10 mouse cellular contexts compared by ENCODE assay signal in genomic region chr16:29996139-29997069, GRCm38 (mm10).
DNase-seq lines count a peak whose midpoint lies in the region; ATAC-seq and TF ChIP-seq lines count a peak whose summit lies in the region.
"Had no signal": no experiment of that assay in that cellular context is flagged by ENCODE, and none has a peak within 500 bp of the region (broad histone marks: within the 10 kb centered on the region; RNA-seq: fewer than 3 reads in every experiment).

No protein-coding gene starts in this region.

- H3K36me3 ChIP-seq in hindbrain, embryonic 16.5 days (ENCODE audit: control insufficient read depth, insufficient read depth, low read length) = no peaks in the 10 kb centered on the region
- H3K36me3 ChIP-seq in hindbrain, postnatal 0 days (ENCODE audit: insufficient read depth, low read length) = no peaks in the 10 kb centered on the region
- H3K36me3 ChIP-seq in embryonic facial prominence, embryonic 11.5 days (replicated peaks; ENCODE audit: control insufficient read depth, insufficient read depth, low read depth, low read length) = no peaks in the 10 kb centered on the region
- H3K36me3 ChIP-seq in stomach, embryonic 14.5 days (ENCODE audit: control insufficient read depth, insufficient read depth, low read length) = no peaks in the 10 kb centered on the region
- H3K36me3 ChIP-seq: neural tube, embryonic 13.5 days had no signal

- TF ChIP-seq CTCF in hindbrain, postnatal 0 days (IDR thresholded peaks at IDR 0.05; ENCODE audit: low read depth) = no peak

- H3K9me3 ChIP-seq in hindbrain, embryonic 16.5 days (ENCODE audit: control insufficient read depth, low read length) = no peaks in the 10 kb centered on the region
- no peaks in the 10 kb centered on the region for H3K9me3 ChIP-seq in hindbrain, postnatal 0 days (ENCODE audit: low read length)
- H3K9me3 ChIP-seq in embryonic facial prominence, embryonic 11.5 days (replicated peaks; ENCODE audit: control insufficient read depth, low read length) = no peaks in the 10 kb centered on the region
- H3K9me3 ChIP-seq in stomach, embryonic 14.5 days (ENCODE audit: control insufficient read depth, low read depth, low read length) = no peaks in the 10 kb centered on the region; the same call in 1 of the 2 replicates
- H3K9me3 ChIP-seq: neural tube, embryonic 13.5 days had no signal

- no peak overlapping the region for H3K9ac ChIP-seq in hindbrain, embryonic 16.5 days (ENCODE audit: low read depth, low read length)
- no peak overlapping the region for H3K9ac ChIP-seq in hindbrain, postnatal 0 days (replicated peaks; ENCODE audit: low read length)
- no peak overlapping the region for H3K9ac ChIP-seq in embryonic facial prominence, embryonic 11.5 days (replicated peaks; ENCODE audit: low read length)
- no peak overlapping the region for H3K9ac ChIP-seq in stomach, embryonic 14.5 days (replicated peaks; ENCODE audit: low read depth, low read length)
- H3K9ac ChIP-seq: neural tube, embryonic 13.5 days had no signal

- H3K27ac ChIP-seq in hindbrain, embryonic 16.5 days (ENCODE audit: low read depth, low read length) = no peak overlapping the region
- H3K27ac ChIP-seq in hindbrain, postnatal 0 days = no peak overlapping the region
- peak overlapping the region; percentile 39 for H3K27ac ChIP-seq in embryonic facial prominence, embryonic 11.5 days (replicated peaks; ENCODE audit: low read depth, low read length)
- H3K27ac ChIP-seq in stomach, embryonic 14.5 days (ENCODE audit: low read length) = no peak overlapping the region
- H3K27ac ChIP-seq: neural tube, embryonic 13.5 days had no signal

- no peak overlapping the region for H3K4me3 ChIP-seq in hindbrain, embryonic 16.5 days (ENCODE audit: low read length)
- H3K4me3 ChIP-seq in hindbrain, postnatal 0 days (ENCODE audit: low read length) = no peak overlapping the region
- H3K4me3 ChIP-seq in embryonic facial prominence, embryonic 11.5 days (ENCODE audit: low read depth, low read length) = no peak overlapping the region
- H3K4me3 ChIP-seq in stomach, embryonic 14.5 days (ENCODE audit: low read depth, low read length) = no peak overlapping the region
- H3K4me3 ChIP-seq: neural tube, embryonic 13.5 days had no signal

- DNase-seq in hindbrain, postnatal 0 days (ENCODE audit: low spot score) = no peak
- peak; percentile 73 for DNase-seq in embryonic facial prominence, embryonic 11.5 days (ENCODE audit: low spot score)
- DNase-seq in heart, postnatal 25 days (ENCODE audit: low spot score) = peak; percentile 29
- DNase-seq in layer of hippocampus, postnatal 25 days (ENCODE audit: extremely low spot score in 1 of 2, low spot score in 1 of 2) = no peak
- DNase-seq in B cell, adult 2 months = no peak

- 0 out of 2 replicates have a peak, but pooled peaks have one; percentile 30 for ATAC-seq in hindbrain, embryonic 16.5 days
- no peak for ATAC-seq in hindbrain, postnatal 0 days
- peak; percentile 71 for ATAC-seq in embryonic facial prominence, embryonic 11.5 days (replicated peaks; ENCODE audit: insufficient number of reproducible peaks, low FRiP score, low TSS enrichment, low read depth)
- 0 out of 2 replicates have a peak, but pooled peaks have one; percentile 10 for ATAC-seq in stomach, embryonic 14.5 days (ENCODE audit: insufficient number of reproducible peaks, insufficient read depth, low FRiP score, low read depth)
- no peak for ATAC-seq in megakaryocyte progenitor cell, adult 5-6 weeks (replicated peaks; ENCODE audit: poor library complexity)

- 47% methylated on average over 11 of the region's 12 CpGs for WGBS in hindbrain, embryonic 16.5 days
- 46% methylated on average over 12 of the region's 12 CpGs for WGBS in hindbrain, postnatal 0 days
- 15% methylated on average over 12 of the region's 12 CpGs for WGBS in embryonic facial prominence, embryonic 11.5 days
- 33% methylated on average over 12 of the region's 12 CpGs for WGBS in stomach, embryonic 14.5 days

- no peaks in the 10 kb centered on the region for H3K4me1 ChIP-seq in hindbrain, embryonic 16.5 days (ENCODE audit: control insufficient read depth, insufficient read depth, low read depth, low read length)
- H3K4me1 ChIP-seq in hindbrain, postnatal 0 days (ENCODE audit: insufficient read depth, low read length) = peaks cover 4% of the 10 kb centered on the region; the same call in 1 of the 2 replicates
- H3K4me1 ChIP-seq in embryonic facial prominence, embryonic 11.5 days (ENCODE audit: control insufficient read depth, insufficient read depth, low read length) = peaks cover 3% of the 10 kb centered on the region; the same call in 1 of the 2 replicates
- H3K4me1 ChIP-seq in stomach, embryonic 14.5 days (ENCODE audit: control insufficient read depth, insufficient read depth, low read length) = peaks cover 8% of the 10 kb centered on the region

- intact Hi-C loops in heart, postnatal 25 days (cut with DNase I) = no loop called here

- no peak overlapping the region for H3K4me2 ChIP-seq in hindbrain, embryonic 16.5 days (ENCODE audit: low read length)
- H3K4me2 ChIP-seq in hindbrain, postnatal 0 days (ENCODE audit: low read depth, low read length) = no peak overlapping the region
- no peak overlapping the region for H3K4me2 ChIP-seq in embryonic facial prominence, embryonic 11.5 days (ENCODE audit: low read depth, low read length)
- H3K4me2 ChIP-seq in stomach, embryonic 14.5 days (replicated peaks; ENCODE audit: low read depth, low read length) = no peak overlapping the region
- H3K4me2 ChIP-seq: neural tube, embryonic 13.5 days had no signal

- no peaks in the 10 kb centered on the region for H3K27me3 ChIP-seq in hindbrain, embryonic 16.5 days (replicated peaks; ENCODE audit: control insufficient read depth, insufficient read depth, low read length)
- H3K27me3 ChIP-seq in hindbrain, postnatal 0 days (ENCODE audit: insufficient read depth, low read length) = no peaks in the 10 kb centered on the region
- no peaks in the 10 kb centered on the region for H3K27me3 ChIP-seq in embryonic facial prominence, embryonic 11.5 days (ENCODE audit: control insufficient read depth, insufficient read depth, low read length)
- H3K27me3 ChIP-seq in stomach, embryonic 14.5 days (ENCODE audit: control insufficient read depth, insufficient read depth, low read length) = no peaks in the 10 kb centered on the region
- H3K27me3 ChIP-seq: CH12.LX had no signal

Comparison
In these comparisons a context has a peak if more than half of its experiments do, and no peak if none do; other contexts are left out.
1. ATAC-seq: peak in hindbrain, embryonic 16.5 days (single experiment), embryonic facial prominence, embryonic 11.5 days (single experiment) and stomach, embryonic 14.5 days (single experiment); none in hindbrain, postnatal 0 days (single experiment) and megakaryocyte progenitor cell, adult 5-6 weeks (single experiment).
2. DNase-seq: peak in embryonic facial prominence, embryonic 11.5 days (single experiment) and heart, postnatal 25 days (single experiment); none in hindbrain, postnatal 0 days (single experiment), layer of hippocampus, postnatal 25 days (0 of 2) and B cell, adult 2 months (0 of 2).